Mouse (Mus musculus) limb, embryonic 14.5 days (tissue): Measurements from ENCODE around the gene Gm30191. TPM values are rescaled to one million over a fixed set of nuclear protein-coding genes. Genes with fewer than 3 reads are reported as not detected.
A peak's percentile ranks its signal among the peaks of the same experiment; 100 is the strongest.

Experiments
- ATAC-seq: fragments of 200-750 bp; cut with Nextera tagmentation; 2 replicates; pipeline ENCODE4 v1.8.0; 2017; ENCODE audit warnings: low read depth, moderate number of reproducible peaks, moderate TSS enrichment; ENCODE audit not compliant: low FRiP score
- DNase-seq: peaks from one replicate; pipeline ENCODE4 v3.0.0-alpha.2; 2015; ENCODE audit warnings: low spot score
- H3K27ac ChIP-seq: fragments of 300-500 bp; sonication (generic); replicated peaks from 2 replicates; pipeline ENCODE4 v1.5.1; 2014; ENCODE audit warnings: low read depth, mild to moderate bottlenecking, low read length, moderate library complexity, mixed read lengths
- H3K27me3 ChIP-seq: fragments of 300-500 bp; sonication (generic); 2 replicates; pipeline ENCODE4 v1.6.1; 2014; ENCODE audit warnings: low read length, mixed read lengths; ENCODE audit not compliant: control insufficient read depth, insufficient read depth
- H3K36me3 ChIP-seq: fragments of 300-500 bp; sonication (generic); 2 replicates; pipeline ENCODE4 v1.6.1; 2014; ENCODE audit warnings: mild to moderate bottlenecking, low read length, moderate library complexity, mixed read lengths; ENCODE audit not compliant: control insufficient read depth, insufficient read depth
- H3K4me1 ChIP-seq: fragments of 300-500 bp; sonication (generic); 2 replicates; pipeline ENCODE4 v1.6.1; 2014; ENCODE audit warnings: antibody characterized with exemption, low read length, mixed read lengths; ENCODE audit not compliant: control insufficient read depth, insufficient read depth
- H3K4me2 ChIP-seq: fragments of 300-500 bp; sonication (generic); replicated peaks from 2 replicates; pipeline ENCODE4 v1.6.1; 2014; ENCODE audit warnings: low read depth, mild to moderate bottlenecking, low read length, moderate library complexity; ENCODE audit not compliant: severe bottlenecking
- H3K4me3 ChIP-seq: fragments of 300-500 bp; sonication (generic); replicated peaks from 2 replicates; pipeline ENCODE4 v1.5.1; 2014; ENCODE audit warnings: low read length
- H3K9ac ChIP-seq: fragments of 300-500 bp; sonication (generic); 2 replicates; pipeline ENCODE4 v1.6.1; 2014; ENCODE audit warnings: mild to moderate bottlenecking, low read depth, low read length, moderate library complexity; ENCODE audit not compliant: severe bottlenecking
- H3K9me3 ChIP-seq: fragments of 300-500 bp; sonication (generic); 2 replicates; pipeline ENCODE4 v1.6.1; 2016; ENCODE audit warnings: low read length; ENCODE audit not compliant: control insufficient read depth
- POLR2A ChIP-seq: fragments of 200-500 bp; IDR thresholded peaks from 2 replicates; pipeline ENCODE4 v1.8.0; 2012; ENCODE audit warnings: inconsistent platforms, mild to moderate bottlenecking, moderate library complexity, borderline replicate concordance; ENCODE audit not compliant: insufficient read depth, insufficient read length; ENCODE audit errors: extremely low read depth
- WGBS: fragments of 180-500 bp; shearing (Covaris S2); extraction: QIAGEN DNeasy Blood & Tissue Kit; methylation state at CpG from one replicate; pipeline ENCODE4 v1.1.7; 2014; 5-methylcytosine and 5-hydroxymethylcytosine counted together
- polyA plus RNA-seq, 2 experiments: library from polyadenylated mRNA; depleted of rRNA in 1 of 2; stranded (reverse) in 1 of 2; unstranded in 1 of 2; fragments of >200 nt; fragmentation: Nextera tagmentation in 1 of 2; extraction: Ambion mirVana in 1 of 2; gene quantifications; 2 replicates each; pipeline versions ENCODE4 v1.2.1 to v1.2.3; 2012 to 2014

Gene Gm30191
- polyA plus RNA-seq, 2 experiments, result not detected

- no peak for TF ChIP-seq POLR2A
- H3K27ac ChIP-seq, result no peak overlapping the region
- peak overlapping the region; percentile 53 for H3K4me3 ChIP-seq
- no peak for DNase-seq
- peaks cover 58% of the 10 kb centered on the region for H3K27me3 ChIP-seq
- peak overlapping the region; percentile 99 for H3K4me2 ChIP-seq
- no peak for ATAC-seq
- peak overlapping the region; percentile 57 for H3K9ac ChIP-seq
- H3K4me1 ChIP-seq, result peaks cover 34% of the 10 kb centered on the region
- no peaks in the 10 kb centered on the region for H3K36me3 ChIP-seq
- WGBS, result 8% methylated on average over 22 of the region's 22 CpGs
- no peaks in the 10 kb centered on the region for H3K9me3 ChIP-seq
Observed at GRCm38 (mm10) chr4:134252131-134252910, 5.6 kb downstream of the Gm30191 start.

GRCm38 (mm10) chr4:134252911-134253721 lies 6.4 kb downstream of the Gm30191 start:
- 15% methylated on average over 15 of the region's 15 CpGs for WGBS
- ATAC-seq, result no peak
- Histone ChIP-seq H3K27me3 (peaks cover 58% of the 10 kb centered on the region), H3K9ac (peak overlapping the region; percentile 43), H3K4me3 (peak overlapping the region; percentile 53), H3K27ac (0 out of 2 replicates have a peak overlapping the region, but pooled peaks have one; percentile 8), H3K9me3 (no peaks in the 10 kb centered on the region), H3K4me2 (peak overlapping the region; percentile 41), H3K36me3 (no peaks in the 10 kb centered on the region), H3K4me1 (peaks cover 34% of the 10 kb centered on the region)
- no peak for TF ChIP-seq POLR2A
- DNase-seq, result no peak

- Histone ChIP-seq H3K4me1 (peaks cover 34% of the 10 kb centered on the region), H3K9me3 (no peaks in the 10 kb centered on the region), H3K27me3 (peaks cover 54% of the 10 kb centered on the region), H3K9ac (peak within 1 kb of the TSS; percentile 43), H3K4me3 (peak within 1 kb of the TSS; percentile 53), H3K27ac (0 out of 2 replicates have a peak within 1 kb of the TSS, but pooled peaks have one; percentile 8), H3K4me2 (peak within 1 kb of the TSS; percentile 41), H3K36me3 (no peaks in the 10 kb centered on the region)
- no peak for DNase-seq
- ATAC-seq, result no peak
- WGBS, result 3% methylated on average over 13 of the region's 13 CpGs
- TF ChIP-seq POLR2A, result no peak
Observed at GRCm38 (mm10) chr4:134253722-134254324, 7.1 kb downstream of the Gm30191 start, which contains the start of gene Grrp1. Gene Grrp1 (minus strand): TSS chr4:134254106.

- no peak overlapping the region for H3K4me3 ChIP-seq
- H3K9ac ChIP-seq, result no peak overlapping the region
- ATAC-seq (no peak), DNase-seq (no peak)
- H3K4me1 ChIP-seq, result peaks cover 33% of the 10 kb centered on the region
- H3K36me3 ChIP-seq, result no peaks in the 10 kb centered on the region
- no peak overlapping the region for H3K27ac ChIP-seq
- 44% methylated on average over 3 of the region's 3 CpGs for WGBS
- peaks cover 46% of the 10 kb centered on the region for H3K27me3 ChIP-seq
- no peak overlapping the region for H3K4me2 ChIP-seq
- no peaks in the 10 kb centered on the region for H3K9me3 ChIP-seq
- TF ChIP-seq POLR2A, result no peak
Observed at GRCm38 (mm10) chr4:134254835-134255234, 8.1 kb downstream of the Gm30191 start.

GRCm38 (mm10) chr4:134255854-134256253 lies 9.1 kb downstream of the Gm30191 start:
- Histone ChIP-seq H3K4me1 (peaks cover 26% of the 10 kb centered on the region), H3K9me3 (no peaks in the 10 kb centered on the region), H3K9ac (no peak overlapping the region), H3K27ac (no peak overlapping the region), H3K4me2 (no peak overlapping the region), H3K36me3 (no peaks in the 10 kb centered on the region), H3K4me3 (no peak overlapping the region), H3K27me3 (peaks cover 36% of the 10 kb centered on the region)
- TF ChIP-seq POLR2A, result no peak
- WGBS, result 27% methylated on average over 4 of the region's 4 CpGs
- ATAC-seq (no peak), DNase-seq (no peak)
